Comparison of ENCODE assay signal across 13 mouse cellular contexts in genomic region chr2:122366039-122366438, GRCm38 (mm10). TPM values are rescaled to one million over a fixed set of nuclear protein-coding genes. Genes with fewer than 3 reads are reported as not detected.
DNase-seq lines count a peak whose midpoint lies in the region; ATAC-seq and TF ChIP-seq lines count a peak whose summit lies in the region.
"Had no signal": no experiment of that assay in that cellular context is flagged by ENCODE, and none has a peak within 500 bp of the region (broad histone marks: within the 10 kb centered on the region; RNA-seq: fewer than 3 reads in every experiment).

No protein-coding gene starts in this region.

- H3K4me2 ChIP-seq in heart, embryonic 13.5 days = peak overlapping the region; percentile 87; the same call in 1 of the 2 replicates
- H3K4me2 ChIP-seq in hindbrain, embryonic 13.5 days = peak overlapping the region; percentile 79
- H3K4me2 ChIP-seq in myocyte (ENCODE audit: low read depth) = peak overlapping the region; percentile 97

- H3K79me2 ChIP-seq in myocyte (ENCODE audit: control insufficient read depth, insufficient read depth) = peaks cover 48% of the 10 kb centered on the region

- H3K4me1 ChIP-seq in heart, embryonic 13.5 days = peaks cover 44% of the 10 kb centered on the region
- H3K4me1 ChIP-seq in hindbrain, embryonic 13.5 days (replicated peaks) = peaks cover 54% of the 10 kb centered on the region

- ATAC-seq in heart, embryonic 13.5 days (ENCODE audit: extremely low read depth, insufficient number of reproducible peaks, low FRiP score, low TSS enrichment) = no peak
- ATAC-seq in hindbrain, embryonic 13.5 days (ENCODE audit: low FRiP score) = no peak

- no peak for TF ChIP-seq POLR2A in myocyte (IDR thresholded peaks at IDR 0.05; ENCODE audit: insufficient read length, low read depth)

- no peak overlapping the region for H3ac ChIP-seq in myocyte (ENCODE audit: control insufficient read depth, insufficient read length)

- H3K27me3 ChIP-seq in heart, embryonic 13.5 days (replicated peaks) = peaks cover 15% of the 10 kb centered on the region
- peaks cover 4% of the 10 kb centered on the region; the same call in 1 of the 2 replicates for H3K27me3 ChIP-seq in hindbrain, embryonic 13.5 days
- H3K27me3 ChIP-seq in myocyte (ENCODE audit: control insufficient read depth, insufficient read depth, insufficient read length) = no peaks in the 10 kb centered on the region
- H3K27me3 ChIP-seq: stomach, embryonic 15.5 days had no signal

- 0 out of 2 replicates have a peak, but pooled peaks cover 2% of the 10 kb centered on the region for H3K9me3 ChIP-seq in heart, embryonic 13.5 days
- H3K9me3 ChIP-seq in hindbrain, embryonic 13.5 days = no peaks in the 10 kb centered on the region
- H3K9me3 ChIP-seq: stomach, embryonic 15.5 days had no signal

- peaks cover 14% of the 10 kb centered on the region for H3K36me3 ChIP-seq in heart, embryonic 13.5 days
- H3K36me3 ChIP-seq in hindbrain, embryonic 13.5 days = peaks cover 14% of the 10 kb centered on the region
- H3K36me3 ChIP-seq in myocyte (ENCODE audit: control insufficient read depth, insufficient read depth) = no peaks in the 10 kb centered on the region

- intact Hi-C loops in heart, postnatal 25 days (cut with DNase I) = loop anchor here (10.0 kb wide), 1 partner anchor 171 kb away; no protein-coding TSS in a partner anchor
- intact Hi-C loops in heart, postnatal 10 days (cut with DNase I) = no loop called here

- no peak for DNase-seq in heart, postnatal 25 days (ENCODE audit: low spot score)
- peak; percentile 97 to 98 for DNase-seq in cerebellum, postnatal 25 days
- no peak for DNase-seq in right cerebral cortex, postnatal 25 days
- no peak for DNase-seq in adrenal gland, postnatal 14 days
- DNase-seq in heart, postnatal 10 days = no peak
- DNase-seq: heart, adult 18-20 months; kidney, adult 18-20 months; lung, postnatal 4 days had no signal

- no peak overlapping the region for H3K4me3 ChIP-seq in heart, embryonic 13.5 days
- peak overlapping the region; percentile 95 for H3K4me3 ChIP-seq in hindbrain, embryonic 13.5 days
- no peak overlapping the region for H3K4me3 ChIP-seq in myocyte
- H3K4me3 ChIP-seq: erythroblast, embryonic 14.5 days; stomach, embryonic 15.5 days had no signal

- WGBS in heart, embryonic 13.5 days = 77% methylated on average over 3 of the region's 3 CpGs
- WGBS in hindbrain, embryonic 13.5 days = 34% methylated on average over 3 of the region's 3 CpGs

- H3K27ac ChIP-seq in heart, embryonic 13.5 days (replicated peaks) = no peak overlapping the region
- H3K27ac ChIP-seq in hindbrain, embryonic 13.5 days = peak overlapping the region; percentile 73
- H3K27ac ChIP-seq: stomach, embryonic 15.5 days had no signal

- no peak overlapping the region for H3K9ac ChIP-seq in heart, embryonic 13.5 days
- H3K9ac ChIP-seq in hindbrain, embryonic 13.5 days = peak overlapping the region; percentile 95; the same call in 1 of the 2 replicates
- H3K9ac ChIP-seq: stomach, embryonic 15.5 days had no signal

TF ChIP-seq in myocyte, 11 proteins besides CTCF, POLR2A, EP300 and RAD21:
- no peak for TF ChIP-seq TCF3 (IDR thresholded peaks at IDR 0.05; ENCODE audit: insufficient read length, low read depth)
- TF ChIP-seq POLR2AphosphoS2 (IDR thresholded peaks at IDR 0.05; ENCODE audit: insufficient read length, low read depth) = no peak
- TF ChIP-seq MAX (IDR thresholded peaks at IDR 0.05; ENCODE audit: low read depth) = no peak
- TF ChIP-seq USF1 (IDR thresholded peaks at IDR 0.05; ENCODE audit: low read depth) = no peak
- TF ChIP-seq TCF12 (IDR thresholded peaks at IDR 0.05; ENCODE audit: insufficient read depth, poor library complexity, severe bottlenecking) = no peak
- no peak for TF ChIP-seq REST (IDR thresholded peaks at IDR 0.05; ENCODE audit: insufficient read depth, insufficient read length)
- no peak for TF ChIP-seq CEBPB (IDR thresholded peaks at IDR 0.05; ENCODE audit: insufficient read depth, poor library complexity, severe bottlenecking)
- TF ChIP-seq SRF (IDR thresholded peaks at IDR 0.05; ENCODE audit: control insufficient read depth, insufficient read length, low read depth) = no peak
- TF ChIP-seq E2F4 (IDR thresholded peaks at IDR 0.05; ENCODE audit: insufficient read depth) = no peak
- TF ChIP-seq MYOG (IDR thresholded peaks at IDR 0.05; ENCODE audit: control insufficient read depth in 1 of 3, insufficient read depth in 1 of 3, insufficient read length in 2 of 3, low read depth in 2 of 3) = peak in 1 of 3 experiments; percentile 36
- peak in 2 of 3 experiments; percentile 57 to 64 for TF ChIP-seq MYOD1 (IDR thresholded peaks at IDR 0.05; ENCODE audit: control insufficient read depth in 1 of 3, insufficient read length in 2 of 3, low read depth in 2 of 3)

RNA-seq across cellular contexts. Expression of gene Shf, which starts 2.9 kb away (rescaled TPM):
- polyA plus RNA-seq in heart, embryonic 13.5 days (2015; fragmentation: Nextera tagmentation; extraction: Ambion mirVana) = 1.8 and 2.3 TPM in 2 replicates
- total RNA-seq in heart, postnatal 25 days (2021) = 1 to 10 TPM; 3.7 to 6.6 TPM
- 12.9 and 13.5 TPM in 2 replicates for polyA plus RNA-seq in hindbrain, embryonic 13.5 days (2015; fragmentation: Nextera tagmentation; extraction: Ambion mirVana)
- polyA plus RNA-seq in myocyte (2012; fragmentation: generic; extraction: Trizol) = 48.5 TPM
- total RNA-seq in adrenal gland, postnatal 14 days (2021) = 11.7 and 14.6 TPM in 2 replicates
- 1 to 10 TPM; 7.9 to 9.6 TPM for total RNA-seq in heart, postnatal 10 days (2021)

RNA-seq across cellular contexts. Expression of gene Duox1, which starts 50.6 kb away (rescaled TPM):
- 0.03 TPM in 1 of 2 replicates, not detected in the other for polyA plus RNA-seq in heart, embryonic 13.5 days (2015; fragmentation: Nextera tagmentation; extraction: Ambion mirVana)
- total RNA-seq in heart, postnatal 25 days (2021) = under 1 TPM; 0.20 to 0.23 TPM
- polyA plus RNA-seq in hindbrain, embryonic 13.5 days (2015; fragmentation: Nextera tagmentation; extraction: Ambion mirVana) = 0.13 and 0.16 TPM in 2 replicates
- polyA plus RNA-seq in myocyte (2012; fragmentation: generic; extraction: Trizol) = 0.10 TPM
- 0.08 TPM in 1 of 2 replicates, not detected in the other for total RNA-seq in adrenal gland, postnatal 14 days (2021)
- total RNA-seq in heart, postnatal 10 days (2021) = under 1 TPM; 0.22 to 0.26 TPM
- polyA plus RNA-seq: erythroblast, embryonic 14.5 days had no signal

RNA-seq across cellular contexts. Expression of gene Duoxa1, which starts 52.5 kb away (rescaled TPM):
- polyA plus RNA-seq in heart, embryonic 13.5 days (2015; fragmentation: Nextera tagmentation; extraction: Ambion mirVana) = 0.09 TPM in 1 of 2 replicates, not detected in the other
- total RNA-seq in heart, postnatal 25 days (2021) = under 1 TPM; 0.28 to 0.29 TPM
- 0.13 TPM in 1 of 2 replicates, not detected in the other for polyA plus RNA-seq in hindbrain, embryonic 13.5 days (2015; fragmentation: Nextera tagmentation; extraction: Ambion mirVana)
- 2.6 TPM for polyA plus RNA-seq in myocyte (2012; fragmentation: generic; extraction: Trizol)
- total RNA-seq in adrenal gland, postnatal 14 days (2021) = 0.41 TPM in 1 of 2 replicates, not detected in the other
- under 1 TPM; 0.27 to 0.45 TPM for total RNA-seq in heart, postnatal 10 days (2021)
- polyA plus RNA-seq: erythroblast, embryonic 14.5 days had no signal

Comparison
In these comparisons a context has a peak if more than half of its experiments do, and no peak if none do; other contexts are left out.
1. DNase-seq: peak in cerebellum, postnatal 25 days (2 of 2); none in heart, postnatal 25 days (single experiment), right cerebral cortex, postnatal 25 days (single experiment), adrenal gland, postnatal 14 days (single experiment) and heart, postnatal 10 days (0 of 2).
2. Peak in every context shown above with its lines, with median percentiles within 50 percentile points of each other: H3K4me2 ChIP-seq.